Mouse (Mus musculus) bone marrow macrophage, adult 2 months (primary cell): ENCODE results near the gene Ralgps1.

ENCODE experiments used
- CTCF ChIP-seq: IDR thresholded peaks from 2 replicates; pipeline ENCODE4 v1.5.1; 2012; ENCODE audit warnings: low read depth, mild to moderate bottlenecking, low read length, moderate library complexity
- POLR2A ChIP-seq: IDR thresholded peaks from 2 replicates; pipeline ENCODE4 v1.6.1; 2012; ENCODE audit warnings: mild to moderate bottlenecking, low read depth, low read length, borderline replicate concordance

DNA sequence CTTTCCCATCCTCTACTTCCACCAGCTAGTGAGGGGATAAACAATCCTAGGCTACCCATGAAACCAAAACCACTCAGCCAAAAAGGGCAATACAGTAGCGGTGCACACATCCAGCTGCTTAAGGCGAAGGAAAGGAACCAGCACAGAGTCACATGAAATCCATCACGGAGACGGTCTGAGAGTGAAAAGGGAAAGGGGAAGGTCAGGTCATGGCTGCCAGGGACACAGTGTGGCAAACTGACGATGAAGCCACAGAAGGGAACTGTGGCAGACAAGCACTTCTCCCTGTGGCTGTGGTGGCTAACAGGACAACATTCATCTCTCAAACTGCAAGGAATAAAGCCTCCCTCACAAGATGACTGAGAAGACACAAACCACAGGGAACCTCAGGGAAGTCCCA lies 76.2 kb downstream of the Ralgps1 start:
- TF ChIP-seq CTCF, result no peak
- no peak for TF ChIP-seq POLR2A
